Mouse (Mus musculus) MEL (cell line): ENCODE measurements around the gene Tmem95. TPM values are rescaled to one million over a fixed set of nuclear protein-coding genes. Genes with fewer than 3 reads are reported as not detected.
A peak's percentile ranks its signal among the peaks of the same experiment; 100 is the strongest.

Source experiments
- DNase-seq: peaks from one replicate; pipeline ENCODE4 v3.0.0; 2011; ENCODE audit warnings: low read depth, low spot score
- H3K27ac ChIP-seq: 2 replicates; pipeline ENCODE4 v1.5.1; 2012; ENCODE audit warnings: low read depth, mild to moderate bottlenecking, control low read depth, low read length, moderate library complexity; ENCODE audit not compliant: control insufficient read depth
- H3K27me3 ChIP-seq, 2 experiments: fragments of 150-350 bp in 1 of 2; sonication (generic) in 1 of 2; 2 replicates each; pipeline ENCODE4 v1.6.1; 2012; ENCODE audit warnings: low read length in 2 of 2, mild to moderate bottlenecking in 2 of 2, improper control_type of control experiment in 1 of 2, moderate library complexity in 1 of 2; ENCODE audit not compliant: insufficient read depth in 2 of 2, control insufficient read depth in 1 of 2
- H3K36me3 ChIP-seq, 2 experiments: 2 replicates each; pipeline ENCODE4 v1.6.1; 2012 to 2014; ENCODE audit warnings: low read length in 2 of 2, improper control_type of control experiment in 1 of 2, inconsistent platforms in 1 of 2, mild to moderate bottlenecking in 1 of 2; ENCODE audit not compliant: insufficient read depth in 2 of 2, control insufficient read depth in 1 of 2
- H3K4me1 ChIP-seq, 2 experiments: fragments of 150-350 bp in 1 of 2; sonication (generic) in 1 of 2; 2 replicates each; pipeline ENCODE4 v1.6.1; 2012; ENCODE audit warnings: low read length in 2 of 2, improper control_type of control experiment in 1 of 2, mild to moderate bottlenecking in 1 of 2; ENCODE audit not compliant: insufficient read depth in 2 of 2, control insufficient read depth in 1 of 2
- H3K4me3 ChIP-seq, 2 experiments: fragments of 150-350 bp in 1 of 2; sonication (generic) in 1 of 2; 2 replicates each; pipeline ENCODE4 v1.5.1; 2012; ENCODE audit warnings: low read depth in 2 of 2, low read length in 2 of 2, mild to moderate bottlenecking in 2 of 2, moderate library complexity in 2 of 2, control low read depth in 1 of 2, improper control_type of control experiment in 1 of 2; ENCODE audit not compliant: control insufficient read depth in 1 of 2, insufficient read depth in 1 of 2
- H3K79me2 ChIP-seq: 2 replicates; pipeline ENCODE4 v1.6.1; 2012; ENCODE audit warnings: mild to moderate bottlenecking, low read length, moderate library complexity; ENCODE audit not compliant: control insufficient read depth, poor library complexity, insufficient read depth
- H3K9ac ChIP-seq: 2 replicates; pipeline ENCODE4 v1.6.1; 2012; ENCODE audit warnings: low read depth, mild to moderate bottlenecking, control low read depth, low read length, moderate library complexity; ENCODE audit not compliant: control insufficient read depth, poor library complexity, severe bottlenecking
- H3K9me3 ChIP-seq: fragments of 150-350 bp; sonication (generic); replicated peaks from 2 replicates; pipeline ENCODE4 v1.6.1; 2012; ENCODE audit warnings: mild to moderate bottlenecking, low read length, improper control_type of control experiment, moderate library complexity; ENCODE audit not compliant: insufficient read depth
- BHLHE40 ChIP-seq: IDR thresholded peaks from 2 replicates; pipeline ENCODE4 v1.6.1; 2012; ENCODE audit warnings: low read depth, mild to moderate bottlenecking, inconsistent platforms, low read length, improper control_type of control experiment, borderline replicate concordance
- CHD1 ChIP-seq: IDR thresholded peaks from 2 replicates; pipeline ENCODE4 v1.6.1; 2012; ENCODE audit warnings: low read depth, mild to moderate bottlenecking, inconsistent platforms, low read length, improper control_type of control experiment
- CHD2 ChIP-seq: IDR thresholded peaks from 2 replicates; pipeline ENCODE4 v1.6.1; 2011; ENCODE audit warnings: low read length, improper control_type of control experiment
- CTCF ChIP-seq, 3 experiments: IDR thresholded peaks in 2 of 3; conservative IDR thresholded peaks in 1 of 3; 2 replicates each; pipeline ENCODE4 v1.5.1; 2011 to 2012; ENCODE audit warnings: low read length in 3 of 3, low read depth in 2 of 3, mild to moderate bottlenecking in 2 of 3, improper control_type of control experiment in 1 of 3, inconsistent platforms in 1 of 3, mixed read lengths in 1 of 3, moderate library complexity in 1 of 3; ENCODE audit not compliant: control insufficient read depth in 1 of 3, insufficient read depth in 1 of 3, poor library complexity in 1 of 3, severe bottlenecking in 1 of 3
- E2F4 ChIP-seq: IDR thresholded peaks from 2 replicates; pipeline ENCODE4 v1.6.1; 2011; ENCODE audit warnings: low read depth, low read length, improper control_type of control experiment, borderline replicate concordance
- ELF1 ChIP-seq: IDR thresholded peaks from 2 replicates; pipeline ENCODE4 v1.6.1; 2014; ENCODE audit warnings: low read depth, mild to moderate bottlenecking, inconsistent platforms, low read length, improper control_type of control experiment, moderate library complexity
- EP300 ChIP-seq, 2 experiments: IDR thresholded peaks; 2 replicates each; pipeline ENCODE4 v1.6.1; 2011; ENCODE audit warnings: improper control_type of control experiment in 2 of 2, low read length in 2 of 2, low read depth in 1 of 2, mild to moderate bottlenecking in 1 of 2
- ETS1 ChIP-seq: IDR thresholded peaks from 2 replicates; pipeline ENCODE4 v1.6.1; 2012; ENCODE audit warnings: low read depth, mild to moderate bottlenecking, inconsistent platforms, low read length, improper control_type of control experiment, moderate library complexity
- GABPA ChIP-seq: IDR thresholded peaks from 2 replicates; pipeline ENCODE4 v1.6.1; 2012; ENCODE audit warnings: low read depth, mild to moderate bottlenecking, inconsistent platforms, low read length, improper control_type of control experiment, moderate library complexity
- GATA1 ChIP-seq: IDR thresholded peaks from 2 replicates; pipeline ENCODE4 v1.6.1; 2011; ENCODE audit warnings: low read depth, low read length, improper control_type of control experiment
- HCFC1 ChIP-seq: IDR thresholded peaks from 2 replicates; pipeline ENCODE4 v1.6.1; 2012; ENCODE audit warnings: low read depth, mild to moderate bottlenecking, inconsistent platforms, low read length, improper control_type of control experiment, moderate library complexity
- JUND ChIP-seq: IDR thresholded peaks from 2 replicates; pipeline ENCODE4 v1.6.1; 2011; ENCODE audit warnings: low read depth, mild to moderate bottlenecking, improper control_type of control experiment, low read length
- KAT2A ChIP-seq: conservative IDR thresholded peaks from 2 replicates; pipeline ENCODE4 v1.6.1; 2012; ENCODE audit warnings: low read depth, low read length, improper control_type of control experiment, inconsistent platforms
- MAFK ChIP-seq: IDR thresholded peaks from 2 replicates; pipeline ENCODE4 v1.6.1; 2011; ENCODE audit warnings: low read depth, mild to moderate bottlenecking, low read length, improper control_type of control experiment, borderline replicate concordance
- MAX ChIP-seq: IDR thresholded peaks from 2 replicates; pipeline ENCODE4 v1.6.1; 2011; ENCODE audit warnings: low read length, improper control_type of control experiment
- MAZ ChIP-seq: IDR thresholded peaks from 2 replicates; pipeline ENCODE4 v1.6.1; 2012; ENCODE audit warnings: low read depth, mild to moderate bottlenecking, inconsistent platforms, low read length, improper control_type of control experiment
- MEF2A ChIP-seq: IDR thresholded peaks from 2 replicates; pipeline ENCODE4 v1.6.1; 2014; ENCODE audit warnings: low read depth, mild to moderate bottlenecking, inconsistent platforms, low read length, improper control_type of control experiment; ENCODE audit not compliant: poor library complexity, insufficient replicate concordance, severe bottlenecking; ENCODE audit errors: extremely low read depth
- MXI1 ChIP-seq: IDR thresholded peaks from 2 replicates; pipeline ENCODE4 v1.6.1; 2011; ENCODE audit warnings: mild to moderate bottlenecking, low read depth, low read length, improper control_type of control experiment
- MYB ChIP-seq: IDR thresholded peaks from 2 replicates; pipeline ENCODE4 v1.6.1; 2011; ENCODE audit warnings: mild to moderate bottlenecking, low read depth, low read length, improper control_type of control experiment
- MYC ChIP-seq: IDR thresholded peaks from 2 replicates; pipeline ENCODE4 v1.6.1; 2011; ENCODE audit warnings: low read depth, mild to moderate bottlenecking, low read length, improper control_type of control experiment, moderate library complexity
- NELFE ChIP-seq: IDR thresholded peaks from 2 replicates; pipeline ENCODE4 v1.6.1; 2011; ENCODE audit warnings: low read depth, low read length, improper control_type of control experiment
- NRF1 ChIP-seq: IDR thresholded peaks from 2 replicates; pipeline ENCODE4 v1.6.1; 2014; ENCODE audit warnings: low read depth, mild to moderate bottlenecking, inconsistent platforms, low read length, improper control_type of control experiment, moderate library complexity; ENCODE audit not compliant: poor library complexity, insufficient read depth, severe bottlenecking
- POLR2A ChIP-seq, 2 experiments: IDR thresholded peaks; 2 replicates each; pipeline ENCODE4 v1.6.1; 2011 to 2012; ENCODE audit warnings: low read length in 2 of 2, mild to moderate bottlenecking in 2 of 2, control low read depth in 1 of 2, improper control_type of control experiment in 1 of 2, low read depth in 1 of 2, moderate library complexity in 1 of 2; ENCODE audit not compliant: control insufficient read depth in 1 of 2, insufficient read depth in 1 of 2, poor library complexity in 1 of 2
- POLR2AphosphoS2 ChIP-seq: IDR thresholded peaks from 2 replicates; pipeline ENCODE4 v1.6.1; 2011; ENCODE audit warnings: low read length, improper control_type of control experiment
- POLR2AphosphoS5 ChIP-seq: IDR thresholded peaks from 2 replicates; pipeline ENCODE4 v1.6.1; 2012; ENCODE audit warnings: low read depth, borderline replicate concordance, mild to moderate bottlenecking, inconsistent platforms, low read length, moderate library complexity, mixed read lengths
- RAD21 ChIP-seq: IDR thresholded peaks from 2 replicates; pipeline ENCODE4 v1.6.1; 2011; ENCODE audit warnings: mild to moderate bottlenecking, low read depth, low read length, improper control_type of control experiment
- RCOR1 ChIP-seq: IDR thresholded peaks from 2 replicates; pipeline ENCODE4 v1.6.1; 2012; ENCODE audit warnings: low read depth, mild to moderate bottlenecking, inconsistent platforms, low read length, improper control_type of control experiment
- SIN3A ChIP-seq: IDR thresholded peaks from 2 replicates; pipeline ENCODE4 v1.6.1; 2012; ENCODE audit warnings: low read length, improper control_type of control experiment, inconsistent platforms
- SMC3 ChIP-seq: IDR thresholded peaks from 2 replicates; pipeline ENCODE4 v1.6.1; 2011; ENCODE audit warnings: low read depth, low read length, improper control_type of control experiment
- TAL1 ChIP-seq: IDR thresholded peaks from 2 replicates; pipeline ENCODE4 v1.6.1; 2012; ENCODE audit warnings: mild to moderate bottlenecking, inconsistent platforms, low read length, moderate library complexity, mixed read lengths
- TBP ChIP-seq: IDR thresholded peaks from 2 replicates; pipeline ENCODE4 v1.8.0; 2011; ENCODE audit warnings: low read depth, low read length, improper control_type of control experiment
- TCF12 ChIP-seq: IDR thresholded peaks from 2 replicates; pipeline ENCODE4 v1.6.1; 2014; ENCODE audit warnings: low read depth, mild to moderate bottlenecking, inconsistent platforms, low read length, improper control_type of control experiment, moderate library complexity
- UBTF ChIP-seq: IDR thresholded peaks from 2 replicates; pipeline ENCODE4 v1.6.1; 2012; ENCODE audit warnings: low read depth, mild to moderate bottlenecking, inconsistent platforms, low read length, improper control_type of control experiment, moderate library complexity, borderline replicate concordance; ENCODE audit not compliant: insufficient read depth
- USF2 ChIP-seq, 2 experiments: IDR thresholded peaks; 2 replicates each; pipeline ENCODE4 v1.6.1; 2011 to 2012; ENCODE audit warnings: improper control_type of control experiment in 2 of 2, low read length in 2 of 2, borderline replicate concordance in 1 of 2, inconsistent platforms in 1 of 2, low read depth in 1 of 2, mild to moderate bottlenecking in 1 of 2; ENCODE audit not compliant: insufficient read depth in 1 of 2
- ZC3H11A ChIP-seq: IDR thresholded peaks from 2 replicates; pipeline ENCODE4 v1.6.1; 2012; ENCODE audit warnings: low read depth, mild to moderate bottlenecking, inconsistent platforms, low read length, improper control_type of control experiment
- ZKSCAN1 ChIP-seq: IDR thresholded peaks from 2 replicates; pipeline ENCODE4 v1.6.1; 2012; ENCODE audit warnings: low read depth, mild to moderate bottlenecking, inconsistent platforms, low read length, improper control_type of control experiment, moderate library complexity
- ZMIZ1 ChIP-seq: IDR thresholded peaks from 2 replicates; pipeline ENCODE4 v1.6.1; 2012; ENCODE audit warnings: low read depth, mild to moderate bottlenecking, inconsistent platforms, low read length, improper control_type of control experiment, moderate library complexity
- ZNF384 ChIP-seq: IDR thresholded peaks from 2 replicates; pipeline ENCODE4 v1.6.1; 2012; ENCODE audit warnings: low read depth, mild to moderate bottlenecking, inconsistent platforms, low read length, improper control_type of control experiment
- polyA plus RNA-seq, 2 experiments: library from polyadenylated mRNA; stranded (reverse) in 1 of 2; unstranded in 1 of 2; fragments of >175 nt in 1 of 2; fragments of >200 nt in 1 of 2; gene quantifications; 2 replicates each; pipeline versions ENCODE4 v1.2.1 to v1.2.4; 2012; ENCODE audit warnings: low replicate concordance in 2 of 2, low read depth in 1 of 2; ENCODE audit not compliant: insufficient read length in 2 of 2, insufficient read depth in 1 of 2, missing spikeins in 1 of 2
- total RNA-seq: library from RNA; depleted of rRNA; stranded (reverse); fragments of 300-350 nt; gene quantifications from 2 replicates; pipeline ENCODE4 v1.2.3, GENCODE M21; 2012

Gene Tmem95
- total and polyA plus RNA-seq, 3 experiments, result not detected

- Histone ChIP-seq H3K9me3 (no peaks in the 10 kb centered on the region), H3K27me3 (no peaks in the 10 kb centered on the region), H3K36me3 (peaks cover 0 to 12% of the 10 kb centered on the region in 2 experiments; a peak in 2 of 4 replicates), H3K4me1 (peaks cover 7 to 21% of the 10 kb centered on the region in 2 experiments; a peak in 3 of 4 replicates), H3K27ac (peak overlapping the region; percentile 75), H3K4me3 (peak overlapping the region; percentile 21 to 42), H3K9ac (peak overlapping the region; percentile 38), H3K79me2 (no peaks in the 10 kb centered on the region)
- peak; percentile 98 for DNase-seq
- TF ChIP-seq CTCF (IDR thresholded peaks at IDR 0.05 in 2 of 3, conservative IDR thresholded peaks at IDR 0.05 in 1 of 3; ENCODE audit: control insufficient read depth in 1 of 3, insufficient read depth in 1 of 3, low read depth in 2 of 3, low read length in 3 of 3, poor library complexity in 1 of 3, severe bottlenecking in 1 of 3) (no peak), TCF12 (peak; percentile 99), MAX (peak; percentile 100), RCOR1 (peak; percentile 48), MAZ (no peak), TBP (peak; percentile 79; the same call in 1 of the 2 replicates), NELFE (peak; percentile 83), USF2 (IDR thresholded peaks at IDR 0.05; ENCODE audit: borderline replicate concordance in 1 of 2, insufficient read depth in 1 of 2, low read depth in 1 of 2, low read length in 2 of 2) (peak; percentile 98 to 99), POLR2A (IDR thresholded peaks at IDR 0.05; ENCODE audit: control insufficient read depth in 1 of 2, insufficient read depth in 1 of 2, low read depth in 1 of 2, low read length in 2 of 2, poor library complexity in 1 of 2) (peak; percentile 41 to 86; a peak in 2 of 4 replicates), ZKSCAN1 (no peak), CHD2 (no peak), ZNF384 (no peak), ZMIZ1 (peak; percentile 75), TAL1 (peak; percentile 98), GATA1 (peak; percentile 98), SIN3A (peak; percentile 78), KAT2A (no peak), E2F4 (no peak), MEF2A (no peak), MYB (no peak), ETS1 (peak; percentile 87), POLR2AphosphoS2 (peak; percentile 96), POLR2AphosphoS5 (no peak), MYC (0 out of 2 replicates have a peak, but pooled peaks have one; percentile 85), BHLHE40 (peak; percentile 94), SMC3 (no peak), JUND (no peak), ZC3H11A (no peak), CHD1 (no peak), RAD21 (no peak), NRF1 (no peak), ELF1 (no peak), EP300 (IDR thresholded peaks at IDR 0.05; ENCODE audit: low read depth in 1 of 2, low read length in 2 of 2) (peak; percentile 82 to 95), MAFK (no peak), HCFC1 (peak; percentile 73), UBTF (no peak), GABPA (no peak), MXI1 (peak; percentile 83)
Observed at GRCm38 (mm10) chr11:69853994-69854393, 23.8 kb downstream of the Tmem95 start.
